Mouse (Mus musculus) embryonic fibroblast, embryonic 13.5 days (primary cell): ENCODE results near the gene Nkapd1.

Source experiments
- CTCF ChIP-seq: IDR thresholded peaks from 2 replicates; pipeline ENCODE4 v1.5.1; 2011; ENCODE audit warnings: mild to moderate bottlenecking, control low read depth, low read length, moderate library complexity, borderline replicate concordance; ENCODE audit not compliant: insufficient read depth
- POLR2A ChIP-seq: IDR thresholded peaks from 2 replicates; pipeline ENCODE4 v1.6.1; 2011; ENCODE audit warnings: low read depth, mild to moderate bottlenecking, control low read depth, low read length, moderate library complexity

DNA sequence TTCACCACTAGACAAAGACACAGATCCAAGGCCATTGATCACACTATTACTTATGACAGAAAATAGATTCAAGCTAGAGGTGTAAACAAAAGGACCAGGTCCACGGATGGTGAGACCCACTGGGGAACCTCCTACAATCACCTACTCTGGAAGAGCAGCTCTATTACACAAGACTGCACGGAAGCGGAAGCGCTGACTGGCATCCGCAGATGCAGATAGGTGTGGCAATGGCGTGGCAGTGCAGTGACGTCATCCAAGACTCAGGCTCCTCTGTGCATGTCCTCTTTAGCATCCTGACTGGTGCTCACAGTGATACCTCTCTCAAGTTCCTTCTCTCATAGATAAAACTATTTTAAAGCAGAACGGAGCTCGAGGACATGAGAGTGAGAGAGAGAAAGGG is 24.3 kb downstream of the Nkapd1 start:
- no peak for TF ChIP-seq CTCF
- TF ChIP-seq POLR2A: no peak
